Mouse (Mus musculus): Measurements from ENCODE around the gene Papln. TPM values are rescaled to one million over a fixed set of nuclear protein-coding genes. Genes with fewer than 3 reads are reported as not detected.

Papln gene
- polyA plus RNA-seq, 1 experiment: 2.4 TPM

DNA sequence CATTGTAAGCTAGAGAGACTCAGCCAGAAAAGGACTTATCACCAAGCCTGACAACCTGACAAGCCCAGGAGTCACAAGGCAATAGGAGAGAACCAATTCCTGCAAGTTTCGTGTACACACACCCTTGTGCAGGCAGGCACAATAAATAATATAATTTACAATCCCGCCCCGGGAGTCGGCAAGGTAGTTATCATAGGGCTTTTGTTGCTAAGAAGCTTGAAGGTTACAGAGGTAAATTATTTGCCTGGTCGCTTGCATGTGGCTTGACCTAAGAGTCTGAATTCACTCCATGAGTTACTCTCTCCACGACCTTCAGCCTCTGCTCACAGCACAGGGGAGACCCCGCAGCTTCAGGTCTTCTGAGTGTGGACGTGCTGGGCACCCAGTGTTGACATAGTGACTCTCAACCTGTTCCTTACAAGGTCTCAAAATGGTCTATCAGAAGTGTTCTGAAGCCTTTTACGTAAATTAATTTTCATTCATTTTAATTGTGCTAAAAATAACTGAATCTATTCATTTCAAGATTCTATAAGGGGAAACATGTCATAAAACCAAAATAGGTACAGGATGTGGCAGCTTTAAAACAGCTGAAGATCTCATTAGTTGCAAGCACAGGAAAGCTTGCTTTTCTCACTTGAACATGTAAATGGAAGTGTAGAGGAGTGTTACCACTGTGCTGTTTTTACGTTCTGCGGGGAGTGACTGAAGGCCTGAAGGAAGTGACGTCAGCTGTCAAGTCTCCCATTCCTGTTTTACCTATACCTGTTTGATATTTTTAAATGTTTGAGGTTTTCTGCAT is 36.7 kb upstream of the Papln start:
- Histone ChIP-seq H3K4me3 (ENCODE audit: insufficient read depth, low read depth, low read length) (no peak overlapping the region), H3K27ac (ENCODE audit: insufficient read depth, low read depth, low read length) (no peak overlapping the region; the same call in 1 of the 2 replicates), H3K27me3 (replicated peaks; ENCODE audit: control insufficient read depth, insufficient read depth, low read length) (no peaks in the 10 kb centered on the region), H3K36me3 (ENCODE audit: control insufficient read depth, insufficient read depth, low read length) (peaks cover 11% of the 10 kb centered on the region), H3K4me1 (ENCODE audit: control insufficient read depth, insufficient read depth, low read length) (no peaks in the 10 kb centered on the region)
- 54% methylated on average over 12 of the region's 12 CpGs for WGBS
- DNase-seq: peak; percentile 67
- TF ChIP-seq POLR2A (IDR thresholded peaks at IDR 0.05; ENCODE audit: low read depth, low read length) (no peak), CTCF (conservative IDR thresholded peaks at IDR 0.05; ENCODE audit: insufficient read depth, insufficient read length, low read depth, low read length) (no peak)

DNA sequence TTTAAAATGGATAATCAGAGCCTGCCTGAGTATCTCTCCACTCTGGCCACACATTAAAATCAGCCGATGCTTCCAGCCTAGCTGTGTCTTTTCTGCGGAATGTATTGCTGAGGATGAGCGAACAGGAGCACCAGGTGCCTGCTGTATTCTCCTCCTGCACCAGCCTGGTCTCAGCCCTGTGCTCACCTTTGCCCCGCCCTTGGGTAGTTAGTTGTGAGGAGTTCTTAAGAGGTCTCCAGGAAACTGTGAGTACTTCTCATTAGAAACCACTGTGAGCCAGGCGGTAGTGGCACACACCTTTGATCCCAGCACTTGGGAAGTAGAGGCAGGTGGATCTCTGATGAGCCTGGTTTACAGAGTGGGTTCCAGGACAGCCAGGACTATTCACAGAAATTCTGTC is 31.2 kb upstream of the Papln start:
- no peak overlapping the region for H3K27ac ChIP-seq (ENCODE audit: insufficient read depth, low read depth, low read length)
- WGBS: 82% methylated on average over 5 of the region's 5 CpGs

DNA sequence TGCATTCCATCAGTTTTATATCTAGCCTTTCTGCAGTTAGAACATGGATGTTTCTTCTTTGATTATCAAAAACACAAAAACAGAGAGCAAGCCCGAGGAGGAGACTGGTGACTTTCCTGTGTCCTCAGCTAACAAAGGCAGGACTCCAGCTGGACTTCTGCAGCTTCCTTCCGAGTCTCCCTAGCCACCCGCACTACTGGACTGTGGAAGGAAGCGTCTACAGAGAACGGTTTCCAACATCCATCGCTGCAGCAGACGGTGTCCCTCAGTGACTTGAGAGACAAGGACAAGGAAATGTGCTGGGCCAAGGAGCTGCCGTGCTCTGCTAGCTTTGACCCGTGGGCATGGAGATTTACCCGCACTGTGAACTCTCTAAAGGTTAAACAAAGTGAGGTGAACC is 29.4 kb upstream of the Papln start:
- H3K4me1 ChIP-seq (ENCODE audit: control insufficient read depth, insufficient read depth, low read length): no peaks in the 10 kb centered on the region
- 53% methylated on average over 10 of the region's 10 CpGs for WGBS
- peak; percentile 33 for DNase-seq
- no peak for TF ChIP-seq CTCF (conservative IDR thresholded peaks at IDR 0.05; ENCODE audit: insufficient read depth, insufficient read length, low read depth, low read length)
- TF ChIP-seq POLR2A (IDR thresholded peaks at IDR 0.05; ENCODE audit: low read depth, low read length): no peak
- H3K4me3 ChIP-seq (ENCODE audit: insufficient read depth, low read depth, low read length): no peak overlapping the region
- no peaks in the 10 kb centered on the region for H3K27me3 ChIP-seq (replicated peaks; ENCODE audit: control insufficient read depth, insufficient read depth, low read length)
- no peak overlapping the region for H3K27ac ChIP-seq (ENCODE audit: insufficient read depth, low read depth, low read length)
- peaks cover 5% of the 10 kb centered on the region; the same call in 1 of the 2 replicates for H3K36me3 ChIP-seq (ENCODE audit: control insufficient read depth, insufficient read depth, low read length)

More for the DNA sequence above, 31.2 kb upstream of the Papln start:
- no peak overlapping the region for H3K4me3 ChIP-seq (ENCODE audit: insufficient read depth, low read depth, low read length)
- H3K27me3 ChIP-seq (replicated peaks; ENCODE audit: control insufficient read depth, insufficient read depth, low read length): no peaks in the 10 kb centered on the region
- peaks cover 12% of the 10 kb centered on the region for H3K36me3 ChIP-seq (ENCODE audit: control insufficient read depth, insufficient read depth, low read length)
- no peak for TF ChIP-seq POLR2A (IDR thresholded peaks at IDR 0.05; ENCODE audit: low read depth, low read length)
- no peak for TF ChIP-seq CTCF (conservative IDR thresholded peaks at IDR 0.05; ENCODE audit: insufficient read depth, insufficient read length, low read depth, low read length)
- no peaks in the 10 kb centered on the region for H3K4me1 ChIP-seq (ENCODE audit: control insufficient read depth, insufficient read depth, low read length)
- peak; percentile 65 for DNase-seq

DNA sequence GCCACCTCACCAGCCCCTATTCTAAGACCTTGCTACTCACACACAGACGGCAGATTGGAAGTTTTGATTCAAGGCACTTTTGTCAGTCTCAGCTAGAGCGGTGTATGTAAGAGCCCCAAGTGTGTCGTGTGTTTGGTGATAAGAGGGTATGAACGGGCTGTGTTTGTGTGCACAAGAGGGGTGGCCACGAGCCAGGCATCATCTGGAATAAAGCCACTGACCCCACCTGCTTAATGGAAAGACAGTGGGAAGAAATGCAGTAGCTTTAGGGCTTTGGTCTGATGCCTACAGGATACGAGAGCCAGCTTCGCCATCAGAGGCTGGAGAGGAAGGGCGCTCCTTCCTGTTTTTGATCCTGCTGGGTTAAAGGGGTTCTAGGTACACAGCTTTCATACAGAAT is 27.2 kb upstream of the Papln start:
- peaks cover 5% of the 10 kb centered on the region; the same call in 1 of the 2 replicates for H3K36me3 ChIP-seq (ENCODE audit: control insufficient read depth, insufficient read depth, low read length)
- no peak for TF ChIP-seq POLR2A (IDR thresholded peaks at IDR 0.05; ENCODE audit: low read depth, low read length)
- no peak for TF ChIP-seq CTCF (conservative IDR thresholded peaks at IDR 0.05; ENCODE audit: insufficient read depth, insufficient read length, low read depth, low read length)
- DNase-seq: no peak
- H3K27me3 ChIP-seq (replicated peaks; ENCODE audit: control insufficient read depth, insufficient read depth, low read length): no peaks in the 10 kb centered on the region
- H3K4me3 ChIP-seq (ENCODE audit: insufficient read depth, low read depth, low read length): no peak overlapping the region
- 79% methylated on average over 8 of the region's 8 CpGs for WGBS
- no peak overlapping the region for H3K27ac ChIP-seq (ENCODE audit: insufficient read depth, low read depth, low read length)
- no peaks in the 10 kb centered on the region for H3K4me1 ChIP-seq (ENCODE audit: control insufficient read depth, insufficient read depth, low read length)

- no peak overlapping the region for H3K27ac ChIP-seq (ENCODE audit: insufficient read depth, low read depth, low read length)
- no peak for TF ChIP-seq POLR2A (IDR thresholded peaks at IDR 0.05; ENCODE audit: low read depth, low read length)
- no peak for TF ChIP-seq CTCF (conservative IDR thresholded peaks at IDR 0.05; ENCODE audit: insufficient read depth, insufficient read length, low read depth, low read length)
- no peaks in the 10 kb centered on the region for H3K27me3 ChIP-seq (replicated peaks; ENCODE audit: control insufficient read depth, insufficient read depth, low read length)
- WGBS: 91% methylated on average over 1 of the region's 1 CpGs
- DNase-seq: no peak
- no peak overlapping the region for H3K4me3 ChIP-seq (ENCODE audit: insufficient read depth, low read depth, low read length)
- H3K4me1 ChIP-seq (ENCODE audit: control insufficient read depth, insufficient read depth, low read length): no peaks in the 10 kb centered on the region
- peaks cover 2% of the 10 kb centered on the region; the same call in 1 of the 2 replicates for H3K36me3 ChIP-seq (ENCODE audit: control insufficient read depth, insufficient read depth, low read length)
These were observed 24.8 kb upstream of the Papln start for GRCm38 (mm10) chr12:83738651-83739050.

DNA sequence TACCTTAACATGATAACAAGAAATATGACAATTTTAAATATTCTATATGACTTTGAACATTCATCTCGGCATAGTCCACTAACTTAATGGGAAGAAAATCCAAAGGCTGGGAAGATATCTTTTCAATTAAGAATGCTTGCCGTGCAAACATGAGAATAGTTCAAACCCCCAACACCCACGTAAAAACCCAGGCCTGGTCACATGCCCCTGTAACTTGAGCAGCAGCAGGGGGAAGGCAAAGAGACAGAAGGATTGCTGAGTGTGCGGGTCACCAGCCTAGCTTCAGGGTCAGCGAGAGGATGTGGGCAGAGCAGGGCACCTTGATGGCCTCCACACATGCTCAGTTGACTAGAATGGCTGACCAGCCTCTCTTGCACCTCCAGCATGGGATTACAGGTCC is 21.7 kb upstream of the Papln start:
- H3K27ac ChIP-seq (ENCODE audit: insufficient read depth, low read depth, low read length): no peak overlapping the region
- H3K36me3 ChIP-seq (ENCODE audit: control insufficient read depth, insufficient read depth, low read length): no peaks in the 10 kb centered on the region
- H3K27me3 ChIP-seq (replicated peaks; ENCODE audit: control insufficient read depth, insufficient read depth, low read length): no peaks in the 10 kb centered on the region
- no peak for DNase-seq
- H3K4me3 ChIP-seq (ENCODE audit: insufficient read depth, low read depth, low read length): no peak overlapping the region
- H3K4me1 ChIP-seq (ENCODE audit: control insufficient read depth, insufficient read depth, low read length): no peaks in the 10 kb centered on the region
- TF ChIP-seq POLR2A (IDR thresholded peaks at IDR 0.05; ENCODE audit: low read depth, low read length): no peak
- 58% methylated on average over 5 of the region's 5 CpGs for WGBS

GRCm38 (mm10) chr12:83742834-83743233 is 20.6 kb upstream of the Papln start:
- 84% methylated on average over 4 of the region's 4 CpGs for WGBS
- no peak for TF ChIP-seq CTCF (conservative IDR thresholded peaks at IDR 0.05; ENCODE audit: insufficient read depth, insufficient read length, low read depth, low read length)
- no peak for TF ChIP-seq POLR2A (IDR thresholded peaks at IDR 0.05; ENCODE audit: low read depth, low read length)
- Histone ChIP-seq H3K27me3 (replicated peaks; ENCODE audit: control insufficient read depth, insufficient read depth, low read length) (no peaks in the 10 kb centered on the region), H3K4me1 (ENCODE audit: control insufficient read depth, insufficient read depth, low read length) (no peaks in the 10 kb centered on the region), H3K4me3 (ENCODE audit: insufficient read depth, low read depth, low read length) (no peak overlapping the region), H3K36me3 (ENCODE audit: control insufficient read depth, insufficient read depth, low read length) (no peaks in the 10 kb centered on the region), H3K27ac (ENCODE audit: insufficient read depth, low read depth, low read length) (no peak overlapping the region)
- DNase-seq: no peak

Measured in kidney, adult 2 months (tissue).